Mouse (Mus musculus): ENCODE measurements at regions not wholly inside any gene's neighbourhood (a gene's known extent, or its start where the extent isn't known, plus 50 kb on each side); places are given as distances from the start of the nearest gene placed in this dataset.

GRCm38 (mm10) chr2:107376891-107377290 lies 86.5 kb downstream of the Kcna4 start:
- no peak for DNase-seq (ENCODE audit: low read depth, low spot score)

DNA sequence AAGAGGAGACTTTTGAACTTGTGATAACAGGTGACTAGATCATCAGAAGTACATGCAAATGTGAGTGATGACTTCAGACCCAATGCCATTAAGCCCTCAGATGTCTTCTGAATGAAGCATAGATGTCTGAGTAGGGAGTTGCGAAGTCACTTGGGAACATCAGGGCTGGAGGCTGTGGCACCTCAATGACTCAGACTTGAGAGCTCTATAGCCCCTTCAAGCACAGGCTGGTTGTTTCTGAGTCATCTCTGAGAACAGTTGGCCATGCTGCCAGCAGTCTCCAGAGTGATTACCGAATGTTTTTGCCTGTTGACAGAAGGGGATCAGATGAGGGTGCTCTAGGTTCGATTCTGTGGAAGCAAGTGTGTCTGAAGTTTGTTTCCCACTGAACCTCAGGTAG lies 102.4 kb downstream of the Kcna4 start:
- DNase-seq (ENCODE audit: low read depth, low spot score), result peak; percentile 70

DNA sequence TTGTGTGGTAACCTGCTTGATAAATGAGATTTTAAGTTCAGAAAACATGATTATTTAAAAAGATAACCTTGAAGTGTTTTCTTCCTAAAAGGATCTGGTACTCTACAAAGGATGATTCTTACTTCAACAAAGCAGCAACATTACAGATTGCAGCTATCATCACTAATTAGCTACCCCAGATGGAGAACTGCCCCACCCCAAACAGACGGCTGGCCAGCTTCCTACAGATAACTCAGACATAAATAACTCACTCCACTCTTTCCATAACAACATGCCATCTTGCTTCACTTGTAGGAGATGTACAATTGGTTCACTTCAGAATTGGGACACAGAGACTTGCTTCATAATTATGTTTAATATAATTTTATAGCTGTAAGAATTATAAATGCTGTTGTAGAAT lies 110.0 kb downstream of the Kcna4 start:
- no peak for DNase-seq (ENCODE audit: low read depth, low spot score)
